ENCODE assay signal across 10 mouse cellular contexts in the genomic region with DNA sequence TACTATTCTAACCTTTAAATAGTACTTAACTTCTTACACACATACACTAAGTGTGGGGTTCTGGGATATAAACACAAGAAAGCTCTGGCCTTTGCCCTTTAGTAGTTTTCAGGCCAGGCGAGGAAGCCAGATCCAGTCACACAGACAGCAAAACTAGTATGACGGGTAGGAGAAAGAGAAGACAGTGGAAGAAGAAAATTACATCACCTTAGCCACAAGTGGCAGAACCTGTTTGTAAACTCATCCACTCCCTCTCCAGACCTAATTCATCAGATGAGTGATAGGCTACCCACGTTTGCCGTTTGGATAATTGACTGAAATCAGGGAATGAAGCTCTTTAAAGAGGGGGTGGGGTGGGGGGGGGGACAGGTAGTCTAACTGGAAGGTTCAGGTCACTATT. TPM values are rescaled to one million over a fixed set of nuclear protein-coding genes. Genes with fewer than 3 reads are reported as not detected.
DNase-seq lines count a peak whose midpoint lies in the region; ATAC-seq and TF ChIP-seq lines count a peak whose summit lies in the region.
"Had no signal": no experiment of that assay in that cellular context is flagged by ENCODE, and none has a peak within 500 bp of the region (broad histone marks: within the 10 kb centered on the region; RNA-seq: fewer than 3 reads in every experiment).

No protein-coding gene starts in this region.

- H3K36me3 ChIP-seq in liver, embryonic 11.5 days (ENCODE audit: control insufficient read depth, insufficient read depth, low read length): no peaks in the 10 kb centered on the region; the same call in 1 of the 2 replicates
- no peaks in the 10 kb centered on the region for H3K36me3 ChIP-seq in neural tube, embryonic 13.5 days

- H3K4me2 ChIP-seq in liver, embryonic 11.5 days: peak overlapping the region; percentile 71
- peak overlapping the region; percentile 79 for H3K4me2 ChIP-seq in neural tube, embryonic 13.5 days

- TF ChIP-seq CTCF in embryonic fibroblast, embryonic 13.5 days (IDR thresholded peaks at IDR 0.05; ENCODE audit: borderline replicate concordance, insufficient read depth, low read length): no peak

- peak overlapping the region; percentile 92 for H3K27ac ChIP-seq in liver, embryonic 11.5 days (ENCODE audit: low read depth, low read length)
- H3K27ac ChIP-seq in embryonic fibroblast, embryonic 13.5 days (ENCODE audit: insufficient read depth, low read length): no peak overlapping the region
- no peak overlapping the region for H3K27ac ChIP-seq in neural tube, embryonic 13.5 days (replicated peaks)

- H3K4me3 ChIP-seq in liver, embryonic 11.5 days (ENCODE audit: low read depth, low read length): peak overlapping the region; percentile 79
- H3K4me3 ChIP-seq in embryonic fibroblast, embryonic 13.5 days (ENCODE audit: insufficient read depth, low read length): peak overlapping the region; percentile 36
- peak overlapping the region; percentile 88 for H3K4me3 ChIP-seq in neural tube, embryonic 13.5 days

- DNase-seq in liver, embryonic 11.5 days (ENCODE audit: low spot score): no peak
- DNase-seq in liver: no peak
- DNase-seq in large intestine, adult 2 months (ENCODE audit: low read depth, low spot score): peak; percentile 16
- no peak for DNase-seq in left cerebral cortex, postnatal 10 days (ENCODE audit: extremely low spot score in 1 of 2, low spot score in 2 of 2)
- DNase-seq in adrenal gland, postnatal 10 days: no peak
- DNase-seq in B cell, adult 2 months: no peak
- DNase-seq: adrenal gland, adult 8-10 months; gastrocnemius, postnatal 14 days had no signal

- no peaks in the 10 kb centered on the region for H3K9me3 ChIP-seq in liver, embryonic 11.5 days (ENCODE audit: control insufficient read depth, low read length)
- H3K9me3 ChIP-seq in neural tube, embryonic 13.5 days: no peaks in the 10 kb centered on the region

- H3K9ac ChIP-seq in liver, embryonic 11.5 days (ENCODE audit: low read depth, low read length): peak overlapping the region; percentile 55
- peak overlapping the region; percentile 91 for H3K9ac ChIP-seq in neural tube, embryonic 13.5 days

- no peak for TF ChIP-seq POLR2A in embryonic fibroblast, embryonic 13.5 days (IDR thresholded peaks at IDR 0.05; ENCODE audit: low read depth, low read length)

- no peaks in the 10 kb centered on the region for H3K27me3 ChIP-seq in liver, embryonic 11.5 days (replicated peaks; ENCODE audit: control insufficient read depth, insufficient read depth, low read length)
- no peaks in the 10 kb centered on the region for H3K27me3 ChIP-seq in neural tube, embryonic 13.5 days

- intact Hi-C loops in left cerebral cortex, postnatal 10 days (cut with DNase I): loop anchor here (5.0 kb wide), 2 partner anchors 55 to 80 kb away; no protein-coding TSS in a partner anchor

- H3K4me1 ChIP-seq in liver, embryonic 11.5 days (replicated peaks; ENCODE audit: control insufficient read depth, insufficient read depth, low read length): peaks cover 7% of the 10 kb centered on the region
- no peaks in the 10 kb centered on the region for H3K4me1 ChIP-seq in embryonic fibroblast, embryonic 13.5 days (ENCODE audit: control insufficient read depth, insufficient read depth, low read length)
- H3K4me1 ChIP-seq in neural tube, embryonic 13.5 days (replicated peaks): peaks cover 25% of the 10 kb centered on the region

- 28% methylated on average over 4 of the region's 4 CpGs for WGBS in liver, embryonic 11.5 days
- 10% methylated on average over 4 of the region's 4 CpGs for WGBS in large intestine, adult 2 months
- WGBS in neural tube, embryonic 13.5 days: 32% methylated on average over 4 of the region's 4 CpGs

- no peak for ATAC-seq in liver, embryonic 11.5 days (replicated peaks; ENCODE audit: low FRiP score)
- no peak for ATAC-seq in neural tube, embryonic 13.5 days (ENCODE audit: low read depth)

RNA-seq across cellular contexts. Expression of gene Pfkm, which starts 0.5 kb away (rescaled TPM):
- polyA plus RNA-seq in liver, embryonic 11.5 days (2014; fragmentation: Nextera tagmentation; extraction: Ambion mirVana): 37.2 and 42.5 TPM in 2 replicates
- polyA plus RNA-seq in embryonic fibroblast, embryonic 13.5 days (2011; ENCODE audit: insufficient read length, low read depth, missing spikeins): 20.6 and 24.4 TPM in 2 replicates
- 8.3 and 9.8 TPM in 2 replicates for polyA plus RNA-seq in large intestine, adult 2 months (2012; rRNA removed)
- 66.5 and 66.8 TPM in 2 replicates for polyA plus RNA-seq in neural tube, embryonic 13.5 days (2015; fragmentation: Nextera tagmentation; extraction: Ambion mirVana)
- total RNA-seq in left cerebral cortex, postnatal 10 days (2021): 100 to 1,000 TPM; 267 to 286 TPM
- total RNA-seq in adrenal gland, postnatal 10 days (2021): 100 to 1,000 TPM in 1 of 2 experiments, 10 to 100 TPM in 1; 77.0 to 168 TPM

RNA-seq across cellular contexts. Expression of gene Senp1, which starts 1.7 kb away (rescaled TPM):
- 37.9 and 38.6 TPM in 2 replicates for polyA plus RNA-seq in liver, embryonic 11.5 days (2014; fragmentation: Nextera tagmentation; extraction: Ambion mirVana)
- polyA plus RNA-seq in embryonic fibroblast, embryonic 13.5 days (2011; ENCODE audit: insufficient read length, low read depth, missing spikeins): 23.3 and 30.6 TPM in 2 replicates
- polyA plus RNA-seq in large intestine, adult 2 months (2012; rRNA removed): 9.3 and 12.1 TPM in 2 replicates
- polyA plus RNA-seq in neural tube, embryonic 13.5 days (2015; fragmentation: Nextera tagmentation; extraction: Ambion mirVana): 20.3 and 23.4 TPM in 2 replicates
- total RNA-seq in left cerebral cortex, postnatal 10 days (2021): 10 to 100 TPM; 13.6 to 14.1 TPM
- total RNA-seq in adrenal gland, postnatal 10 days (2021): 10 to 100 TPM; 17.2 to 22.8 TPM

Comparison
In these comparisons a context has a peak if more than half of its experiments do, and no peak if none do; other contexts are left out.
1. H3K4me3 ChIP-seq: peak in every context shown above with its lines; median percentile 88 in neural tube, embryonic 13.5 days; 79 in liver, embryonic 11.5 days; 36 in embryonic fibroblast, embryonic 13.5 days.